Mouse (Mus musculus) G1E (cell line): ENCODE data around the gene Grin2d. TPM values are rescaled to one million over a fixed set of nuclear protein-coding genes. Genes with fewer than 3 reads are reported as not detected.

Experiments used
- ATAC-seq: 2 replicates; pipeline ENCODE4 v1.8.0; 2016; ENCODE audit warnings: mild to moderate bottlenecking; ENCODE audit not compliant: insufficient number of reproducible peaks, poor library complexity, low FRiP score, severe bottlenecking; ENCODE audit errors: extremely low read depth
- DNase-seq: peaks from one replicate; pipeline ENCODE4 v3.0.0; 2012; ENCODE audit warnings: low spot score
- H3K27me3 ChIP-seq: 2 replicates; pipeline ENCODE4 v1.6.1; 2012; ENCODE audit warnings: mild to moderate bottlenecking, low read length, inconsistent platforms; ENCODE audit not compliant: insufficient read depth
- H3K36me3 ChIP-seq: replicated peaks from 2 replicates; pipeline ENCODE3; 2012; ENCODE audit warnings: mild to moderate bottlenecking, inconsistent platforms
- H3K4me1 ChIP-seq: 2 replicates; pipeline ENCODE4 v1.6.1; 2012; ENCODE audit warnings: low read depth, low read length, inconsistent platforms, mixed read lengths; ENCODE audit not compliant: insufficient read depth
- H3K4me3 ChIP-seq: 2 replicates; pipeline ENCODE4 v1.5.1; 2012; ENCODE audit warnings: low read depth, mild to moderate bottlenecking, inconsistent platforms, low read length, moderate library complexity, mixed read lengths
- H3K9me3 ChIP-seq: replicated peaks from 2 replicates; pipeline ENCODE4 v1.6.1; 2012; ENCODE audit warnings: inconsistent platforms
- CTCF ChIP-seq: IDR thresholded peaks from 2 replicates; pipeline ENCODE4 v1.5.1; 2012; ENCODE audit warnings: low read depth, low read length, inconsistent platforms, mixed read lengths
- GATA1 ChIP-seq: IDR thresholded peaks from 2 replicates; pipeline ENCODE4 v1.6.1; 2012; ENCODE audit warnings: borderline replicate concordance, low read length, inconsistent platforms, mixed read lengths
- GATA2 ChIP-seq: IDR thresholded peaks from 2 replicates; pipeline ENCODE4 v1.6.1; 2012; ENCODE audit warnings: low read depth, low read length, inconsistent platforms, borderline replicate concordance
- POLR2AphosphoS5 ChIP-seq: IDR thresholded peaks from 2 replicates; pipeline ENCODE4 v1.6.1; 2012; ENCODE audit warnings: low read depth, low read length, inconsistent platforms; ENCODE audit not compliant: insufficient replicate concordance
- TAL1 ChIP-seq: conservative IDR thresholded peaks from 2 replicates; pipeline ENCODE4 v1.6.1; 2012; ENCODE audit warnings: low read depth, low read length, inconsistent platforms, mixed read lengths
- polyA plus RNA-seq: library from polyadenylated mRNA; stranded (reverse); fragments of >175 nt; gene quantifications from 2 replicates; pipeline ENCODE4 v1.2.3, GENCODE M21; 2012
- total RNA-seq, 2 experiments: library from RNA; stranded (forward) in 1 of 2; stranded (reverse) in 1 of 2; fragments of 200-1000 nt in 1 of 2; fragments of >200 nt in 1 of 2; fragmentation: Nextera tagmentation in 1 of 2; gene quantifications; 2 replicates each; pipeline ENCODE4 v1.2.3; 2014 to 2017

The Grin2d gene
- total and polyA plus RNA-seq, 3 experiments: 0.01 to 0.11 TPM; not detected in 1

- peaks cover 2% of the 10 kb centered on the region; the same call in 1 of the 2 replicates for H3K27me3 ChIP-seq
- DNase-seq (peak; percentile 94), ATAC-seq (peak; percentile 80)
- peaks cover 27% of the 10 kb centered on the region for H3K9me3 ChIP-seq
- TF ChIP-seq CTCF: no peak
- TF ChIP-seq TAL1: no peak
- TF ChIP-seq GATA2: no peak
- TF ChIP-seq GATA1: no peak
- TF ChIP-seq POLR2AphosphoS5: no peak
- peak within 1 kb of the TSS; percentile 86 for H3K4me3 ChIP-seq
- peaks cover 45% of the 10 kb centered on the region for H3K36me3 ChIP-seq
- peaks cover 51% of the 10 kb centered on the region for H3K4me1 ChIP-seq
These were observed 47.6 kb downstream of the Grin2d start, which contains the start of gene Grwd1 for GRCm38 (mm10) chr7:45830427-45831127. Gene Grwd1, minus strand, starts transcription at chr7:45830944.

GRCm38 (mm10) chr7:45826631-45827030, 51.5 kb downstream of the Grin2d start:
- Histone ChIP-seq H3K27me3 (no peaks in the 10 kb centered on the region; the same call in 1 of the 2 replicates), H3K9me3 (no peaks in the 10 kb centered on the region), H3K36me3 (peaks cover 83% of the 10 kb centered on the region), H3K4me3 (no peak overlapping the region), H3K4me1 (peaks cover 66% of the 10 kb centered on the region)
- DNase-seq: no peak
- no peak for ATAC-seq
- TF ChIP-seq GATA2 (no peak), GATA1 (no peak)

- ATAC-seq: no peak
These were observed 53.6 kb downstream of the Grin2d start, which contains the start of gene Kcnj14 for GRCm38 (mm10) chr7:45824598-45824997. Gene Kcnj14, minus strand, starts transcription at chr7:45824782.

GRCm38 (mm10) chr7:45820913-45821312, 57.3 kb downstream of the Grin2d start:
- TF ChIP-seq TAL1 (no peak), CTCF (no peak), GATA1 (no peak), GATA2 (no peak), POLR2AphosphoS5 (no peak)
- Histone ChIP-seq H3K9me3 (no peaks in the 10 kb centered on the region), H3K4me1 (peaks cover 22% of the 10 kb centered on the region), H3K4me3 (no peak overlapping the region), H3K36me3 (peaks cover 76% of the 10 kb centered on the region), H3K27me3 (no peaks in the 10 kb centered on the region; the same call in 1 of the 2 replicates)
- no peak for ATAC-seq
- no peak for DNase-seq

More at GRCm38 (mm10) chr7:45824598-45824997, 53.6 kb downstream of the Grin2d start, which contains the start of gene Kcnj14:
- Histone ChIP-seq H3K27me3 (no peaks in the 10 kb centered on the region; the same call in 1 of the 2 replicates), H3K4me1 (peaks cover 51% of the 10 kb centered on the region), H3K4me3 (no peak within 1 kb of the TSS; the same call in 1 of the 2 replicates), H3K9me3 (no peaks in the 10 kb centered on the region), H3K36me3 (peaks cover 96% of the 10 kb centered on the region)
- no peak for DNase-seq
- no peak for TF ChIP-seq GATA1
- TF ChIP-seq GATA2: no peak
- no peak for TF ChIP-seq CTCF
- no peak for TF ChIP-seq TAL1
- no peak for TF ChIP-seq POLR2AphosphoS5

- H3K27me3 ChIP-seq: no peaks in the 10 kb centered on the region
- no peak for DNase-seq
- H3K9me3 ChIP-seq: no peaks in the 10 kb centered on the region
- TF ChIP-seq GATA2 (no peak), CTCF (no peak), GATA1 (no peak), POLR2AphosphoS5 (no peak), TAL1 (no peak)
- peaks cover 21% of the 10 kb centered on the region for H3K4me1 ChIP-seq
- H3K4me3 ChIP-seq: no peak overlapping the region
- ATAC-seq: no peak
- H3K36me3 ChIP-seq: peaks cover 72% of the 10 kb centered on the region
These were observed 58.3 kb downstream of the Grin2d start for GRCm38 (mm10) chr7:45819843-45820242.

GRCm38 (mm10) chr7:45815984-45816351, 62.2 kb downstream of the Grin2d start:
- ATAC-seq (no peak), DNase-seq (no peak)
- Histone ChIP-seq H3K27me3 (no peaks in the 10 kb centered on the region), H3K4me3 (no peak overlapping the region), H3K4me1 (peaks cover 33% of the 10 kb centered on the region), H3K9me3 (no peaks in the 10 kb centered on the region), H3K36me3 (peaks cover 57% of the 10 kb centered on the region)
- no peak for TF ChIP-seq TAL1
- TF ChIP-seq GATA2: no peak
- TF ChIP-seq CTCF: no peak
- no peak for TF ChIP-seq GATA1
- no peak for TF ChIP-seq POLR2AphosphoS5
